Mouse (Mus musculus): ENCODE data around the gene Col23a1. TPM values are rescaled to one million over a fixed set of nuclear protein-coding genes. Genes with fewer than 3 reads are reported as not detected.

The Col23a1 gene
- total and polyA plus RNA-seq, 3 experiments = 0.01 to 0.55 TPM; not detected in 1

GRCm38 (mm10) chr11:51334017-51334416, 44.3 kb downstream of the Col23a1 start:
- ATAC-seq (ENCODE audit: extremely low read depth, insufficient number of reproducible peaks, low FRiP score, poor library complexity, severe bottlenecking) (no peak), DNase-seq (ENCODE audit: low spot score) (no peak)
- H3K36me3 ChIP-seq (replicated peaks) = no peaks in the 10 kb centered on the region
- no peaks in the 10 kb centered on the region for H3K27me3 ChIP-seq (ENCODE audit: insufficient read depth, low read length)
- H3K9me3 ChIP-seq (replicated peaks) = no peaks in the 10 kb centered on the region
- TF ChIP-seq POLR2AphosphoS5 (IDR thresholded peaks at IDR 0.05; ENCODE audit: insufficient replicate concordance, low read depth, low read length) = no peak
- TF ChIP-seq GATA1 (IDR thresholded peaks at IDR 0.05; ENCODE audit: borderline replicate concordance, low read length) = no peak
- no peak for TF ChIP-seq GATA2 (IDR thresholded peaks at IDR 0.05; ENCODE audit: borderline replicate concordance, low read depth, low read length)
- no peak for TF ChIP-seq CTCF (IDR thresholded peaks at IDR 0.05; ENCODE audit: low read depth, low read length)
- no peak overlapping the region for H3K4me3 ChIP-seq (ENCODE audit: low read depth, low read length)
- no peaks in the 10 kb centered on the region for H3K4me1 ChIP-seq (ENCODE audit: insufficient read depth, low read depth, low read length)

- no peak for ATAC-seq (ENCODE audit: extremely low read depth, insufficient number of reproducible peaks, low FRiP score, poor library complexity, severe bottlenecking)
- Histone ChIP-seq H3K4me1 (ENCODE audit: insufficient read depth, low read depth, low read length) (no peaks in the 10 kb centered on the region), H3K4me3 (ENCODE audit: low read depth, low read length) (no peak overlapping the region), H3K36me3 (replicated peaks) (no peaks in the 10 kb centered on the region), H3K9me3 (replicated peaks) (no peaks in the 10 kb centered on the region), H3K27me3 (ENCODE audit: insufficient read depth, low read length) (no peaks in the 10 kb centered on the region)
- no peak for TF ChIP-seq POLR2AphosphoS5 (IDR thresholded peaks at IDR 0.05; ENCODE audit: insufficient replicate concordance, low read depth, low read length)
- TF ChIP-seq TAL1 (conservative IDR thresholded peaks at IDR 0.05; ENCODE audit: low read depth, low read length) = no peak
- no peak for TF ChIP-seq CTCF (IDR thresholded peaks at IDR 0.05; ENCODE audit: low read depth, low read length)
- no peak for TF ChIP-seq GATA2 (IDR thresholded peaks at IDR 0.05; ENCODE audit: borderline replicate concordance, low read depth, low read length)
- TF ChIP-seq GATA1 (IDR thresholded peaks at IDR 0.05; ENCODE audit: borderline replicate concordance, low read length) = no peak
- DNase-seq (ENCODE audit: low spot score) = no peak
Measured at GRCm38 (mm10) chr11:51337585-51337984, 47.9 kb downstream of the Col23a1 start.

- no peaks in the 10 kb centered on the region for H3K36me3 ChIP-seq (replicated peaks)
Measured at GRCm38 (mm10) chr11:51338416-51338815, 48.7 kb downstream of the Col23a1 start.

GRCm38 (mm10) chr11:51341091-51341490, 51.4 kb downstream of the Col23a1 start:
- Histone ChIP-seq H3K4me3 (ENCODE audit: low read depth, low read length) (no peak overlapping the region), H3K4me1 (ENCODE audit: insufficient read depth, low read depth, low read length) (no peaks in the 10 kb centered on the region), H3K36me3 (replicated peaks) (no peaks in the 10 kb centered on the region), H3K9me3 (replicated peaks) (no peaks in the 10 kb centered on the region), H3K27me3 (ENCODE audit: insufficient read depth, low read length) (no peaks in the 10 kb centered on the region)
- no peak for TF ChIP-seq CTCF (IDR thresholded peaks at IDR 0.05; ENCODE audit: low read depth, low read length)
- TF ChIP-seq GATA2 (IDR thresholded peaks at IDR 0.05; ENCODE audit: borderline replicate concordance, low read depth, low read length) = no peak
- no peak for TF ChIP-seq POLR2AphosphoS5 (IDR thresholded peaks at IDR 0.05; ENCODE audit: insufficient replicate concordance, low read depth, low read length)
- no peak for TF ChIP-seq TAL1 (conservative IDR thresholded peaks at IDR 0.05; ENCODE audit: low read depth, low read length)
- TF ChIP-seq GATA1 (IDR thresholded peaks at IDR 0.05; ENCODE audit: borderline replicate concordance, low read length) = no peak
- DNase-seq (ENCODE audit: low spot score) (no peak), ATAC-seq (ENCODE audit: extremely low read depth, insufficient number of reproducible peaks, low FRiP score, poor library complexity, severe bottlenecking) (no peak)

More at GRCm38 (mm10) chr11:51338416-51338815, 48.7 kb downstream of the Col23a1 start:
- DNase-seq (ENCODE audit: low spot score) (no peak), ATAC-seq (ENCODE audit: extremely low read depth, insufficient number of reproducible peaks, low FRiP score, poor library complexity, severe bottlenecking) (no peak)
- Histone ChIP-seq H3K9me3 (replicated peaks) (no peaks in the 10 kb centered on the region), H3K27me3 (ENCODE audit: insufficient read depth, low read length) (no peaks in the 10 kb centered on the region), H3K4me3 (ENCODE audit: low read depth, low read length) (no peak overlapping the region), H3K4me1 (ENCODE audit: insufficient read depth, low read depth, low read length) (no peaks in the 10 kb centered on the region)
- TF ChIP-seq CTCF (IDR thresholded peaks at IDR 0.05; ENCODE audit: low read depth, low read length) (no peak), POLR2AphosphoS5 (IDR thresholded peaks at IDR 0.05; ENCODE audit: insufficient replicate concordance, low read depth, low read length) (no peak), TAL1 (conservative IDR thresholded peaks at IDR 0.05; ENCODE audit: low read depth, low read length) (no peak), GATA2 (IDR thresholded peaks at IDR 0.05; ENCODE audit: borderline replicate concordance, low read depth, low read length) (no peak), GATA1 (IDR thresholded peaks at IDR 0.05; ENCODE audit: borderline replicate concordance, low read length) (no peak)

- Histone ChIP-seq H3K36me3 (replicated peaks) (no peaks in the 10 kb centered on the region), H3K4me3 (ENCODE audit: low read depth, low read length) (no peak overlapping the region), H3K4me1 (ENCODE audit: insufficient read depth, low read depth, low read length) (no peaks in the 10 kb centered on the region), H3K27me3 (ENCODE audit: insufficient read depth, low read length) (no peaks in the 10 kb centered on the region), H3K9me3 (replicated peaks) (no peaks in the 10 kb centered on the region)
- ATAC-seq (ENCODE audit: extremely low read depth, insufficient number of reproducible peaks, low FRiP score, poor library complexity, severe bottlenecking) (no peak), DNase-seq (ENCODE audit: low spot score) (no peak)
- TF ChIP-seq GATA2 (IDR thresholded peaks at IDR 0.05; ENCODE audit: borderline replicate concordance, low read depth, low read length) (no peak), CTCF (IDR thresholded peaks at IDR 0.05; ENCODE audit: low read depth, low read length) (no peak), TAL1 (conservative IDR thresholded peaks at IDR 0.05; ENCODE audit: low read depth, low read length) (no peak), GATA1 (IDR thresholded peaks at IDR 0.05; ENCODE audit: borderline replicate concordance, low read length) (no peak), POLR2AphosphoS5 (IDR thresholded peaks at IDR 0.05; ENCODE audit: insufficient replicate concordance, low read depth, low read length) (no peak)
Measured at GRCm38 (mm10) chr11:51342776-51343175, 53.1 kb downstream of the Col23a1 start.

GRCm38 (mm10) chr11:51343312-51343711, 53.6 kb downstream of the Col23a1 start:
- Histone ChIP-seq H3K27me3 (ENCODE audit: insufficient read depth, low read length) (no peaks in the 10 kb centered on the region), H3K9me3 (replicated peaks) (no peaks in the 10 kb centered on the region), H3K4me3 (ENCODE audit: low read depth, low read length) (no peak overlapping the region), H3K36me3 (replicated peaks) (no peaks in the 10 kb centered on the region), H3K4me1 (ENCODE audit: insufficient read depth, low read depth, low read length) (no peaks in the 10 kb centered on the region)
- ATAC-seq (ENCODE audit: extremely low read depth, insufficient number of reproducible peaks, low FRiP score, poor library complexity, severe bottlenecking) = no peak
- DNase-seq (ENCODE audit: low spot score) = no peak
- TF ChIP-seq GATA1 (IDR thresholded peaks at IDR 0.05; ENCODE audit: borderline replicate concordance, low read length) = no peak
- no peak for TF ChIP-seq GATA2 (IDR thresholded peaks at IDR 0.05; ENCODE audit: borderline replicate concordance, low read depth, low read length)
- TF ChIP-seq POLR2AphosphoS5 (IDR thresholded peaks at IDR 0.05; ENCODE audit: insufficient replicate concordance, low read depth, low read length) = no peak
- no peak for TF ChIP-seq TAL1 (conservative IDR thresholded peaks at IDR 0.05; ENCODE audit: low read depth, low read length)
